In the genomic region with DNA sequence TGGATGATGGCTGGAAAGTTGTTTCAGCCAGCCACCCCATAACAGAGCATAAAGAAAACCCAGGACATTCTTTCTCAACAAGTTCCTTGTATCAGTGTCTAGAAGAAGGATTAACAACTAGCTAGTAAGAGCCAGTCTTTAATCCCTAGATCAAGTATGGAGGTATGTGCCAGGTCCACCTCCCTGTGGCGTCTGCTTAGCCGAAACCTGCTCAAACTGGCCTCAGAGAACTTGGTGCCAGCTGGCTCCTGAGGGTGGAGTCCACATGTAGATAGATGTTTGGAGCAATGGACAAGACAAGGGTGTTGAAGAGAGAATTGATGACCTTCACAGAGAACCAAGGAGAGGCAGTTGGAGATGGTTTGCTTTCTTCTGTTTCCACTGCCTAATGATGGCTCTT, we compare ENCODE assay signal across 22 mouse cellular contexts.
DNase-seq lines count a peak whose midpoint lies in the region; ATAC-seq lines count a peak whose summit lies in the region.
"Had no signal": no experiment of that assay in that cellular context is flagged by ENCODE, and none has a peak within 500 bp of the region (broad histone marks: within the 10 kb centered on the region; RNA-seq: fewer than 3 reads in every experiment).

No protein-coding gene starts in this region.

- H3K9ac ChIP-seq in heart, embryonic 11.5 days (ENCODE audit: low read depth, low read length) = no peak overlapping the region
- no peak overlapping the region for H3K9ac ChIP-seq in heart, embryonic 15.5 days
- H3K9ac ChIP-seq: embryonic facial prominence, embryonic 12.5 days; forebrain, embryonic 12.5 days; hindbrain, embryonic 12.5 days had no signal

- no peak overlapping the region for H3K4me3 ChIP-seq in heart, embryonic 11.5 days (ENCODE audit: low read depth, low read length)
- no peak overlapping the region for H3K4me3 ChIP-seq in heart, embryonic 15.5 days
- H3K4me3 ChIP-seq: embryonic facial prominence, embryonic 12.5 days; forebrain, embryonic 12.5 days; hindbrain, embryonic 12.5 days had no signal

- H3K4me2 ChIP-seq in heart, embryonic 11.5 days = no peak overlapping the region
- H3K4me2 ChIP-seq in heart, embryonic 15.5 days = no peak overlapping the region
- H3K4me2 ChIP-seq: embryonic facial prominence, embryonic 12.5 days; forebrain, embryonic 12.5 days; hindbrain, embryonic 12.5 days had no signal

- no peaks in the 10 kb centered on the region for H3K9me3 ChIP-seq in heart, embryonic 11.5 days (replicated peaks; ENCODE audit: control insufficient read depth, low read length)
- H3K9me3 ChIP-seq in heart, embryonic 15.5 days (replicated peaks) = no peaks in the 10 kb centered on the region
- H3K9me3 ChIP-seq: embryonic facial prominence, embryonic 12.5 days; forebrain, embryonic 12.5 days; hindbrain, embryonic 12.5 days had no signal

- peak; percentile 95 for DNase-seq in heart, adult 11 months
- DNase-seq in heart, adult 8-10 months (ENCODE audit: low spot score) = no peak
- peak; percentile 71 for DNase-seq in gonadal fat pad, adult 2 months (ENCODE audit: low read depth)
- DNase-seq in heart, postnatal 4 days = peak; percentile 38
- DNase-seq in lung, postnatal 14 days = no peak
- no peak for DNase-seq in right cerebral cortex, postnatal 10 days (ENCODE audit: low spot score in 2 of 2)
- DNase-seq: adrenal gland, postnatal 10 days; cerebellum, adult 11 months; cerebellum, adult 8-10 months; gastrocnemius, postnatal 10 days; kidney, adult 8-10 months had no signal

- 71% methylated on average over 2 of the region's 2 CpGs for WGBS in heart, embryonic 11.5 days (ENCODE audit: insufficient replicate concordance)
- WGBS in heart, embryonic 15.5 days = 60% methylated on average over 2 of the region's 2 CpGs

- H3K27ac ChIP-seq in heart, embryonic 11.5 days (ENCODE audit: low read depth, low read length) = no peak overlapping the region
- 0 out of 2 replicates have a peak overlapping the region, but pooled peaks have one; percentile 11 for H3K27ac ChIP-seq in heart, embryonic 15.5 days
- H3K27ac ChIP-seq: embryonic facial prominence, embryonic 12.5 days; forebrain, embryonic 12.5 days; hindbrain, embryonic 12.5 days; kidney, postnatal 0 days had no signal

- peaks cover 8% of the 10 kb centered on the region; the same call in 1 of the 2 replicates for H3K4me1 ChIP-seq in heart, embryonic 11.5 days (ENCODE audit: control insufficient read depth, insufficient read depth, low read length)
- peaks cover 20% of the 10 kb centered on the region for H3K4me1 ChIP-seq in heart, embryonic 15.5 days (replicated peaks)
- H3K4me1 ChIP-seq: embryonic facial prominence, embryonic 12.5 days; hindbrain, embryonic 12.5 days had no signal

- no peaks in the 10 kb centered on the region for H3K27me3 ChIP-seq in heart, embryonic 11.5 days (ENCODE audit: control insufficient read depth, insufficient read depth, low read length)
- H3K27me3 ChIP-seq in heart, embryonic 15.5 days = no peaks in the 10 kb centered on the region
- H3K27me3 ChIP-seq: CH12.LX; embryonic facial prominence, embryonic 12.5 days; forebrain, embryonic 12.5 days; hindbrain, embryonic 12.5 days had no signal

- no peak for ATAC-seq in heart, embryonic 11.5 days (replicated peaks; ENCODE audit: insufficient number of reproducible peaks, low FRiP score, low TSS enrichment)
- no peak for ATAC-seq in heart, embryonic 15.5 days (replicated peaks; ENCODE audit: insufficient number of reproducible peaks, insufficient read depth, low FRiP score, low read depth)
- ATAC-seq: forebrain, embryonic 16.5 days; hindbrain, embryonic 16.5 days; inflammation-experienced regulatory T-cells, adult 6 months; intestine, postnatal 0 days had no signal

- H3K36me3 ChIP-seq in heart, embryonic 11.5 days (ENCODE audit: control insufficient read depth, insufficient read depth, low read length) = no peaks in the 10 kb centered on the region
- peaks cover 11% of the 10 kb centered on the region for H3K36me3 ChIP-seq in heart, embryonic 15.5 days
- H3K36me3 ChIP-seq: embryonic facial prominence, embryonic 12.5 days; hindbrain, embryonic 12.5 days had no signal

Comparison
In these comparisons a context has a peak if more than half of its experiments do, and no peak if none do; other contexts are left out.
1. DNase-seq: peak in heart, adult 11 months (single experiment), gonadal fat pad, adult 2 months (single experiment) and heart, postnatal 4 days (single experiment); none in heart, adult 8-10 months (single experiment), lung, postnatal 14 days (single experiment) and right cerebral cortex, postnatal 10 days (0 of 2).